In genomic region chr6:114071564-114071963, GRCm38 (mm10) we compare ENCODE assay signal across 9 mouse cellular contexts. TPM values are rescaled to one million over a fixed set of nuclear protein-coding genes. Genes with fewer than 3 reads are reported as not detected.
DNase-seq lines count a peak whose midpoint lies in the region; ATAC-seq lines count a peak whose summit lies in the region.
"Had no signal": no experiment of that assay in that cellular context is flagged by ENCODE, and none has a peak within 500 bp of the region (broad histone marks: within the 10 kb centered on the region; RNA-seq: fewer than 3 reads in every experiment).

No protein-coding gene starts in this region.

- whole genome bisulfite sequencing in limb, embryonic 10.5 days = 14% methylated on average over 4 of the region's 4 CpGs

- intact Hi-C loops in heart, postnatal 36 days (cut with DNase I) = loop anchor here (1.0 to 10.0 kb wide), 4 partner anchors 159 to 310 kb away; no protein-coding TSS in a partner anchor

- no peaks in the 10 kb centered on the region for H3K36me3 ChIP-seq in limb, embryonic 10.5 days

- peaks cover 4% of the 10 kb centered on the region; the same call in 1 of the 2 replicates for H3K27me3 ChIP-seq in limb, embryonic 10.5 days (ENCODE audit: low read depth, poor library complexity, severe bottlenecking)

- no peak overlapping the region for H3K27ac ChIP-seq in limb, embryonic 10.5 days

- DNase-seq in CD4-positive, CD25-positive, alpha-beta regulatory T cell, adult 2 months (ENCODE audit: low read depth, low spot score) = peak; percentile 43
- peak; percentile 16 for DNase-seq in thymus, postnatal 0 days (ENCODE audit: low spot score)
- no peak for DNase-seq in thymus, postnatal 14 days
- peak; percentile 65 to 86 for DNase-seq in cerebellum, postnatal 4 days (ENCODE audit: low spot score in 2 of 2)
- peak; percentile 12 to 35 for DNase-seq in heart, postnatal 36 days
- DNase-seq in limb, embryonic 10.5 days (ENCODE audit: low spot score) = peak; percentile 69
- peak; percentile 67 for DNase-seq in retina, postnatal 7 days (ENCODE audit: low read depth, low spot score)

- no peak for ATAC-seq in CD4-positive, CD25-positive, alpha-beta regulatory T cell, adult 4 months

- H3K9me3 ChIP-seq in limb, embryonic 10.5 days (replicated peaks) = no peaks in the 10 kb centered on the region

- no peak overlapping the region for H3K4me3 ChIP-seq in limb, embryonic 10.5 days

- H3K4me1 ChIP-seq in limb, embryonic 10.5 days = no peaks in the 10 kb centered on the region

RNA-seq across cellular contexts. Expression of gene Atp2b2, which starts 29.2 kb away (rescaled TPM):
- under 1 TPM in 1 of 2 experiments, not detected in 1; 0.14 TPM for polyA plus RNA-seq in CD4-positive, CD25-positive, alpha-beta regulatory T cell, adult 4 months (2017; shearing (Covaris generic))
- 0.10 and 0.21 TPM in 2 replicates for polyA plus RNA-seq in thymus, postnatal 0 days (2015; fragmentation: Nextera tagmentation; extraction: Ambion mirVana)
- under 1 TPM; 0.73 to 0.75 TPM for total RNA-seq in heart, postnatal 36 days (2021)
- polyA plus RNA-seq in limb, embryonic 10.5 days (2016; fragmentation: Nextera tagmentation; extraction: Ambion mirVana) = 0.03 TPM in 2 replicates

RNA-seq across cellular contexts. Expression of gene Slc6a11, which starts 59.5 kb away (rescaled TPM):
- not detected for polyA plus RNA-seq in CD4-positive, CD25-positive, alpha-beta regulatory T cell, adult 4 months (2017; shearing (Covaris generic))
- polyA plus RNA-seq in thymus, postnatal 0 days (2015; fragmentation: Nextera tagmentation; extraction: Ambion mirVana) = 0.04 and 0.09 TPM in 2 replicates
- not detected for total RNA-seq in heart, postnatal 36 days (2021)
- 0.08 TPM in 1 of 2 replicates, not detected in the other for polyA plus RNA-seq in limb, embryonic 10.5 days (2016; fragmentation: Nextera tagmentation; extraction: Ambion mirVana)
- polyA plus RNA-seq: heart, embryonic 14.5 days had no signal
